Comparison of ENCODE assay signal across 8 mouse cellular contexts in the genomic region with DNA sequence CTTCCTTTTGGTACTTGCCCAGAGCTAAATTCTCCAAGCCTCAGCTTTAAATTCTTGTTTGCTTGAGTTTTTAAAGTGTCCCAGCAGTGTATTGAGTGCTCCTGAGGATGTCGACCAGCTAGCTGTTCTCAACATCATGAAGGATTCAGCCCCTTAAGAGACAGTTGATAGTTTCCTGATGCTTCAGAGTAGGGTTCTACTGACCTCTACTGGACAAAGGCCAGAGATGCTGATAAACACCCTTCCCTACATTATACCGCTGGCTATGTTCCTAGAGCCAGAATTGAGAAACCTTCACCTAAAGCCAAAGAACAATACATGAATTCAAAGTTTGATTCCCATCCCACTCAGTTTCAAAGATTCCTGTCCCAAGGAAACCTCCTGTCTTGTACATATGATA. TPM values are rescaled to one million over a fixed set of nuclear protein-coding genes. Genes with fewer than 3 reads are reported as not detected.
DNase-seq lines count a peak whose midpoint lies in the region; ATAC-seq and TF ChIP-seq lines count a peak whose summit lies in the region.

No protein-coding gene starts in this region.

- intact Hi-C loops in left cerebral cortex, postnatal 4 days (cut with DNase I), result no loop called here

- no peak overlapping the region for H3K9ac ChIP-seq in embryonic facial prominence, embryonic 14.5 days (ENCODE audit: low read depth, low read length)
- H3K9ac ChIP-seq in lung, postnatal 0 days (replicated peaks; ENCODE audit: low read depth), result no peak overlapping the region
- no peak overlapping the region for H3K9ac ChIP-seq in stomach, embryonic 16.5 days (ENCODE audit: low read length)

- peak; percentile 82; the same call in 1 of the 2 replicates for ATAC-seq in frontal cortex, adult (ENCODE audit: low TSS enrichment)
- ATAC-seq in embryonic facial prominence, embryonic 14.5 days (ENCODE audit: low read depth), result 0 out of 2 replicates have a peak, but pooled peaks have one; percentile 41
- peak; percentile 73 for ATAC-seq in lung, postnatal 0 days
- ATAC-seq in stomach, embryonic 16.5 days (ENCODE audit: insufficient read depth, low FRiP score), result peak; percentile 47; the same call in 1 of the 2 replicates

- no peak overlapping the region for H3K4me2 ChIP-seq in embryonic facial prominence, embryonic 14.5 days (ENCODE audit: low read depth, low read length)
- no peak overlapping the region for H3K4me2 ChIP-seq in lung, postnatal 0 days (replicated peaks; ENCODE audit: low read depth, low read length)
- no peak overlapping the region for H3K4me2 ChIP-seq in stomach, embryonic 16.5 days (ENCODE audit: low read depth, low read length)

- no peaks in the 10 kb centered on the region for H3K9me3 ChIP-seq in embryonic facial prominence, embryonic 14.5 days (ENCODE audit: control insufficient read depth, low read length)
- H3K9me3 ChIP-seq in lung, postnatal 0 days (ENCODE audit: low read length), result no peaks in the 10 kb centered on the region
- no peaks in the 10 kb centered on the region for H3K9me3 ChIP-seq in stomach, embryonic 16.5 days (replicated peaks; ENCODE audit: control insufficient read depth, low read length)

- H3K27me3 ChIP-seq in embryonic facial prominence, embryonic 14.5 days (replicated peaks; ENCODE audit: control insufficient read depth, insufficient read depth, low read length), result no peaks in the 10 kb centered on the region
- no peaks in the 10 kb centered on the region for H3K27me3 ChIP-seq in lung, postnatal 0 days (replicated peaks; ENCODE audit: insufficient read depth, low read length)
- no peaks in the 10 kb centered on the region for H3K27me3 ChIP-seq in stomach, embryonic 16.5 days (ENCODE audit: control insufficient read depth, insufficient read depth, low read length)

- DNase-seq in frontal cortex, postnatal 14 days (ENCODE audit: low spot score in 2 of 2), result no peak
- DNase-seq in ovary, postnatal 14 days (ENCODE audit: low spot score), result peak; percentile 4
- no peak for DNase-seq in ovary, postnatal 10 days (ENCODE audit: low spot score)
- DNase-seq in embryonic facial prominence, embryonic 14.5 days (ENCODE audit: low spot score), result peak; percentile 48
- peak; percentile 67 for DNase-seq in lung, postnatal 0 days (ENCODE audit: low spot score)
- no peak for DNase-seq in left cerebral cortex, postnatal 4 days

- no peaks in the 10 kb centered on the region for H3K4me1 ChIP-seq in embryonic facial prominence, embryonic 14.5 days (ENCODE audit: control insufficient read depth, insufficient read depth, low read length)
- no peaks in the 10 kb centered on the region for H3K4me1 ChIP-seq in lung, postnatal 0 days (ENCODE audit: insufficient read depth, low read depth, low read length)
- H3K4me1 ChIP-seq in stomach, embryonic 16.5 days (ENCODE audit: control insufficient read depth, insufficient read depth, low read length), result no peaks in the 10 kb centered on the region

- WGBS in embryonic facial prominence, embryonic 14.5 days, result 33% methylated on average over 2 of the region's 2 CpGs
- 14% methylated on average over 2 of the region's 2 CpGs for WGBS in lung, postnatal 0 days
- WGBS in stomach, embryonic 16.5 days, result 27% methylated on average over 2 of the region's 2 CpGs

- peak; percentile 78 for TF ChIP-seq CTCF in lung, postnatal 0 days (IDR thresholded peaks at IDR 0.05)

- no peak overlapping the region for H3K27ac ChIP-seq in embryonic facial prominence, embryonic 14.5 days (replicated peaks; ENCODE audit: low read depth, low read length)
- H3K27ac ChIP-seq in lung, postnatal 0 days (ENCODE audit: low read length), result no peak overlapping the region
- H3K27ac ChIP-seq in stomach, embryonic 16.5 days (ENCODE audit: low read length), result no peak overlapping the region

- no peak for TF ChIP-seq EP300 in lung, postnatal 0 days (IDR thresholded peaks at IDR 0.05)

- H3K36me3 ChIP-seq in embryonic facial prominence, embryonic 14.5 days (ENCODE audit: control insufficient read depth, insufficient read depth, low read length), result no peaks in the 10 kb centered on the region
- no peaks in the 10 kb centered on the region for H3K36me3 ChIP-seq in lung, postnatal 0 days (ENCODE audit: insufficient read depth, low read length)
- no peaks in the 10 kb centered on the region for H3K36me3 ChIP-seq in stomach, embryonic 16.5 days (ENCODE audit: control insufficient read depth, insufficient read depth, low read length)

- H3K4me3 ChIP-seq in embryonic facial prominence, embryonic 14.5 days (ENCODE audit: low read depth, low read length), result no peak overlapping the region
- H3K4me3 ChIP-seq in lung, postnatal 0 days (ENCODE audit: low read depth, low read length), result no peak overlapping the region
- H3K4me3 ChIP-seq in stomach, embryonic 16.5 days (replicated peaks; ENCODE audit: low read length), result no peak overlapping the region

RNA-seq across cellular contexts. Expression of gene Car5b, which starts 23.0 kb away (rescaled TPM):
- polyA plus RNA-seq in embryonic facial prominence, embryonic 14.5 days (2014; fragmentation: Nextera tagmentation; extraction: Ambion mirVana), result 0.47 and 0.50 TPM in 2 replicates
- polyA plus RNA-seq in lung, postnatal 0 days (2015; fragmentation: Nextera tagmentation; extraction: Ambion mirVana), result 1.0 and 1.1 TPM in 2 replicates
- 3.0 TPM in 2 replicates for polyA plus RNA-seq in stomach, embryonic 16.5 days (2015; fragmentation: Nextera tagmentation; extraction: Ambion mirVana)
- 1 to 10 TPM; 2.0 to 2.1 TPM for total RNA-seq in left cerebral cortex, postnatal 4 days (2021)

RNA-seq across cellular contexts. Expression of gene Zrsr2, which starts 46.3 kb away (rescaled TPM):
- 43.0 and 44.2 TPM in 2 replicates for polyA plus RNA-seq in embryonic facial prominence, embryonic 14.5 days (2014; fragmentation: Nextera tagmentation; extraction: Ambion mirVana)
- 30.5 and 32.8 TPM in 2 replicates for polyA plus RNA-seq in lung, postnatal 0 days (2015; fragmentation: Nextera tagmentation; extraction: Ambion mirVana)
- polyA plus RNA-seq in stomach, embryonic 16.5 days (2015; fragmentation: Nextera tagmentation; extraction: Ambion mirVana), result 42.8 and 49.3 TPM in 2 replicates
- 10 to 100 TPM; 33.7 to 38.4 TPM for total RNA-seq in left cerebral cortex, postnatal 4 days (2021)

Comparison
In these comparisons a context has a peak if more than half of its experiments do, and no peak if none do; other contexts are left out.
1. DNase-seq: peak in ovary, postnatal 14 days (single experiment), embryonic facial prominence, embryonic 14.5 days (single experiment) and lung, postnatal 0 days (single experiment); none in frontal cortex, postnatal 14 days (0 of 2), ovary, postnatal 10 days (single experiment) and left cerebral cortex, postnatal 4 days (single experiment).
2. Peak in every context shown above with its lines, with median percentiles within 50 percentile points of each other: ATAC-seq.